Mouse (Mus musculus) forebrain, postnatal 0 days (tissue): Measurements from ENCODE around the gene Dop1b. TPM values are rescaled to one million over a fixed set of nuclear protein-coding genes. Genes with fewer than 3 reads are reported as not detected.

Experiments
- ATAC-seq: fragments of 200-750 bp; cut with Nextera tagmentation; 2 replicates; pipeline ENCODE4 v1.8.0; 2017; ENCODE audit warnings: mild to moderate bottlenecking, moderate library complexity
- DNase-seq: peaks from one replicate; pipeline ENCODE4 v3.0.0-alpha.2; 2015
- H3K27ac ChIP-seq: fragments of 300-500 bp; sonication (generic); 2 replicates; pipeline ENCODE4 v1.5.1; 2014; ENCODE audit warnings: low read depth, mild to moderate bottlenecking, antibody characterized with exemption, low read length, moderate library complexity, mixed read lengths
- H3K27me3 ChIP-seq: fragments of 300-500 bp; sonication (generic); 2 replicates; pipeline ENCODE4 v1.6.1; 2014; ENCODE audit warnings: mild to moderate bottlenecking, low read length, mixed read lengths; ENCODE audit not compliant: insufficient read depth
- H3K36me3 ChIP-seq: fragments of 300-500 bp; sonication (generic); 2 replicates; pipeline ENCODE4 v1.6.1; 2014; ENCODE audit warnings: mild to moderate bottlenecking, moderate library complexity; ENCODE audit not compliant: insufficient read depth
- H3K4me1 ChIP-seq: fragments of 300-500 bp; sonication (generic); 2 replicates; pipeline ENCODE4 v1.6.1; 2014; ENCODE audit warnings: antibody characterized with exemption; ENCODE audit not compliant: insufficient read depth
- H3K4me2 ChIP-seq: fragments of 300-500 bp; sonication (generic); 2 replicates; pipeline ENCODE4 v1.6.1; 2014; ENCODE audit warnings: low read depth, mild to moderate bottlenecking, moderate library complexity
- H3K4me3 ChIP-seq: fragments of 300-500 bp; sonication (generic); 2 replicates; pipeline ENCODE4 v1.5.1; 2014; ENCODE audit warnings: low read depth, low read length, mixed read lengths
- H3K9ac ChIP-seq: fragments of 300-500 bp; sonication (generic); 2 replicates; pipeline ENCODE4 v1.6.1; 2014; ENCODE audit warnings: mild to moderate bottlenecking
- H3K9me3 ChIP-seq: fragments of 300-500 bp; sonication (generic); 2 replicates; pipeline ENCODE4 v1.6.1; 2016; ENCODE audit warnings: low read length
- CTCF ChIP-seq: sonication (generic); IDR thresholded peaks from 2 replicates; pipeline ENCODE4 v1.5.1; 2016; ENCODE audit warnings: antibody characterized with exemption, control low read depth, low read depth
- WGBS: fragments of 180-500 bp; shearing (Covaris S2); extraction: QIAGEN DNeasy Blood & Tissue Kit; methylation state at CpG from one replicate; pipeline ENCODE4 v1.1.7; 2014; 5-methylcytosine and 5-hydroxymethylcytosine counted together
- polyA plus RNA-seq: library from polyadenylated mRNA; unstranded; fragments of >200 nt; fragmentation: Nextera tagmentation; extraction: Ambion mirVana; gene quantifications from 2 replicates; pipeline ENCODE4 v1.2.1, GENCODE M21; 2015
- total RNA-seq: library from RNA; depleted of rRNA; stranded (reverse); fragments of >200 nt; gene quantifications from 2 replicates; pipeline ENCODE4 v1.2.3, GENCODE M21; 2014

Gene Dop1b
- total and polyA plus RNA-seq, 2 experiments from 2014 or later, result 22.0 to 48.4 TPM

- no peaks in the 10 kb centered on the region for H3K9me3 ChIP-seq
- WGBS, result 75% methylated on average over 15 of the region's 15 CpGs
- DNase-seq, result no peak
- no peak overlapping the region for H3K9ac ChIP-seq
- no peaks in the 10 kb centered on the region for H3K4me1 ChIP-seq
- H3K4me3 ChIP-seq, result no peak overlapping the region
- H3K27ac ChIP-seq, result no peak overlapping the region
- H3K27me3 ChIP-seq, result no peaks in the 10 kb centered on the region
- no peak for ATAC-seq
- no peak overlapping the region for H3K4me2 ChIP-seq
- H3K36me3 ChIP-seq, result peaks cover 24% of the 10 kb centered on the region
- TF ChIP-seq CTCF, result no peak
Measured at GRCm38 (mm10) chr16:93792981-93793630, 81.4 kb downstream of the Dop1b start.

- H3K4me1 ChIP-seq, result no peaks in the 10 kb centered on the region
- H3K36me3 ChIP-seq, result peaks cover 30% of the 10 kb centered on the region
- H3K4me2 ChIP-seq, result no peak overlapping the region
- ATAC-seq (no peak), DNase-seq (no peak)
- TF ChIP-seq CTCF, result no peak
- no peak overlapping the region for H3K4me3 ChIP-seq
- WGBS, result 81% methylated on average over 5 of the region's 5 CpGs
- H3K9me3 ChIP-seq, result no peaks in the 10 kb centered on the region
- H3K27ac ChIP-seq, result no peak overlapping the region
- no peaks in the 10 kb centered on the region for H3K27me3 ChIP-seq
- no peak overlapping the region for H3K9ac ChIP-seq
Measured at GRCm38 (mm10) chr16:93794845-93795244, 83.1 kb downstream of the Dop1b start.

GRCm38 (mm10) chr16:93795391-93795790 lies 83.7 kb downstream of the Dop1b start:
- DNase-seq (no peak), ATAC-seq (no peak)
- no peak for TF ChIP-seq CTCF
- Histone ChIP-seq H3K9me3 (no peaks in the 10 kb centered on the region), H3K4me3 (no peak overlapping the region), H3K9ac (no peak overlapping the region), H3K27ac (no peak overlapping the region), H3K4me2 (no peak overlapping the region), H3K4me1 (no peaks in the 10 kb centered on the region), H3K27me3 (no peaks in the 10 kb centered on the region), H3K36me3 (peaks cover 36% of the 10 kb centered on the region)
- 100% methylated on average over 5 of the region's 5 CpGs for WGBS

- TF ChIP-seq CTCF, result no peak
- Histone ChIP-seq H3K27ac (no peak overlapping the region), H3K9me3 (no peaks in the 10 kb centered on the region), H3K4me2 (no peak overlapping the region), H3K9ac (no peak overlapping the region), H3K4me3 (no peak overlapping the region), H3K36me3 (peaks cover 39% of the 10 kb centered on the region), H3K4me1 (no peaks in the 10 kb centered on the region), H3K27me3 (no peaks in the 10 kb centered on the region)
- no peak for DNase-seq
- WGBS, result 70% methylated on average over 12 of the region's 12 CpGs
- ATAC-seq, result peak; percentile 34; the same call in 1 of the 2 replicates
Measured at GRCm38 (mm10) chr16:93797021-93797840, 85.5 kb downstream of the Dop1b start.

- H3K27me3 ChIP-seq, result no peaks in the 10 kb centered on the region
- H3K4me3 ChIP-seq, result no peak overlapping the region
- no peak overlapping the region for H3K27ac ChIP-seq
- DNase-seq (no peak), ATAC-seq (no peak)
- peaks cover 32% of the 10 kb centered on the region for H3K36me3 ChIP-seq
- 85% methylated on average over 11 of the region's 11 CpGs for WGBS
- H3K4me2 ChIP-seq, result no peak overlapping the region
- no peak overlapping the region for H3K9ac ChIP-seq
- no peak for TF ChIP-seq CTCF
- H3K4me1 ChIP-seq, result no peaks in the 10 kb centered on the region
- H3K9me3 ChIP-seq, result no peaks in the 10 kb centered on the region
Measured at GRCm38 (mm10) chr16:93797841-93798492, 86.3 kb downstream of the Dop1b start.

GRCm38 (mm10) chr16:93798623-93799022 lies 86.9 kb downstream of the Dop1b start:
- no peak overlapping the region for H3K27ac ChIP-seq
- TF ChIP-seq CTCF, result no peak
- no peaks in the 10 kb centered on the region for H3K9me3 ChIP-seq
- DNase-seq (no peak), ATAC-seq (no peak)
- H3K4me3 ChIP-seq, result no peak overlapping the region
- no peak overlapping the region for H3K4me2 ChIP-seq
- 73% methylated on average over 5 of the region's 5 CpGs for WGBS
- H3K36me3 ChIP-seq, result peaks cover 30% of the 10 kb centered on the region
- H3K4me1 ChIP-seq, result no peaks in the 10 kb centered on the region
- H3K9ac ChIP-seq, result no peak overlapping the region
- no peaks in the 10 kb centered on the region for H3K27me3 ChIP-seq

- H3K9me3 ChIP-seq, result no peaks in the 10 kb centered on the region
- H3K4me3 ChIP-seq, result no peak overlapping the region
- no peak overlapping the region for H3K27ac ChIP-seq
- 77% methylated on average over 3 of the region's 3 CpGs for whole genome bisulfite sequencing
- DNase-seq (no peak), ATAC-seq (no peak)
- H3K36me3 ChIP-seq, result peaks cover 32% of the 10 kb centered on the region
- TF ChIP-seq CTCF, result no peak
- no peak overlapping the region for H3K4me2 ChIP-seq
- H3K27me3 ChIP-seq, result no peaks in the 10 kb centered on the region
- no peaks in the 10 kb centered on the region for H3K4me1 ChIP-seq
- H3K9ac ChIP-seq, result no peak overlapping the region
Measured at GRCm38 (mm10) chr16:93799071-93799470, 87.4 kb downstream of the Dop1b start.
